Mouse (Mus musculus) large intestine, adult 2 months (tissue): Measurements from ENCODE around the gene Lpcat1. TPM values are rescaled to one million over a fixed set of nuclear protein-coding genes. Genes with fewer than 3 reads are reported as not detected.

Experiments
- DNase-seq: peaks from one replicate; pipeline ENCODE4 v3.0.0-alpha.2; 2012; ENCODE audit warnings: low read depth, low spot score
- WGBS: fragments of 180-500 bp; shearing (Covaris S2); methylation state at CpG from one replicate; pipeline ENCODE4 v1.1.7; 2018; 5-methylcytosine and 5-hydroxymethylcytosine counted together
- polyA plus RNA-seq: library from polyadenylated mRNA; depleted of rRNA; stranded (reverse); fragments of >200 nt; gene quantifications from 2 replicates; pipeline ENCODE4 v1.2.3, GENCODE M21; 2012

The Lpcat1 gene
- polyA plus RNA-seq, 1 experiment = 8.0 TPM

DNA sequence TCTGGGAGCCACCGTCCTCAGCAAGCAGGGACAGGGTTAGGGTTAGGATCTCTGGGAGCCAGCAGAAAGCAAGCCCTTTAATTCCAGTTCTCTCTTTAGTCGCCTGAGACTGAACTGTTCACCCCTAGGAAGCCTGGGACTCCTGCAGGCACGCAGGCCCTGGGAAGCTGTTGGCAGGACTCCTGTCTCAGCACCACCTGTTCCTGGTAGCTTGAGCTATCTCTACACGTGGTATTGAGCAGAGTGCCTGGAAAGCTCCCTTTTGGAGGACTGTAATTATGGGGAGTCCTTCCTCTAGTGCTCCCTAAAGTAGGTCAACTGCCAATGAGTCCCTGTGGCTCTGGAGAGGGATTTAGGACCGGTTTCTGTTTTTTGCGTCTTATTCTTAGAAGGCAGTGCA lies 7.2 kb downstream of the Lpcat1 start:
- 81% methylated on average over 6 of the region's 6 CpGs for WGBS
- DNase-seq = no peak

DNA sequence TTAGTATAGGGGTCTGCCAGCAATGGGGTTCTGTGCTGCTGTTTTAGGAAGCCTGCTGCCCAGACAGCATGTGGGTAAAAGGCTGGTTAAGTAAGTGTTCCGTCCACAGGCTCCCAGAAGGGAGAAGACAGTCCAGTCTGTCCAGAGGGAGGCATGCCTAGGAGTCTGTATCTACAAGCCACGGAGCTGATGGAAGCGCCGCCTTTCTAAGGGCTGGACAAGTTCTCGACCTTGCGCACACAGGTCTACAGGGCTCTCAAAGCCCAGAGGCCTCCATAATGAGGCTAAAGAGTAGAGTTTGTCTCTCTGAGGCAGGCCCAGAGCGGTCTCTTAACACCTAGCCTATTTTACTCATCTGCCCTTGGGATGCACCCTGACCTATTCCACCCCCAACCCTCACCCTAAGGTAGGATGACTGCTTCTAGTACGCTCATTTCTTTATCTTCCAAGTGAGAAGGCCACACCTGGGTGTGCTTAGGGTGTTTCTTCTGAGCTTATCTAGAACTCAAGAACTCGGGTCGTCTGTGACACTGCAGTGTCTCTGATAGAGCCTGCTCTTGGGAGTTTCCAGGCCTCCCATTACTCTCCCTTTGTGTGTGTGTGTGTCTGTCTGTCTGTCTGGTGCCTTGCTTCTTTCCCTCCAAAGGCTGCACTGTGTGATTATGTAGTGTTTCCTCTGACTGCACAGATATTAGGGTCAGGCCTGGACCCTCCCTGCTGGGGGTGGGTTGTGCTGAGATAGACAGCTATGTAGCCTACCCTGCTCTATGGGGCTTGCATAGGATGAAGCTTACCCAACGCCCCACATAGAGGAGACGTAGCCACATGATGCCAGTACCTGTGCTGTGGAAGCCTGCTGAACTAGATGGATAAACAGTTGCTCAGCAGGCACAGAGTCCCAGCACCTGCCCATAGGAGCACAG lies 8.3 kb downstream of the Lpcat1 start:
- DNase-seq = no peak
- WGBS = 83% methylated on average over 12 of the region's 12 CpGs

DNA sequence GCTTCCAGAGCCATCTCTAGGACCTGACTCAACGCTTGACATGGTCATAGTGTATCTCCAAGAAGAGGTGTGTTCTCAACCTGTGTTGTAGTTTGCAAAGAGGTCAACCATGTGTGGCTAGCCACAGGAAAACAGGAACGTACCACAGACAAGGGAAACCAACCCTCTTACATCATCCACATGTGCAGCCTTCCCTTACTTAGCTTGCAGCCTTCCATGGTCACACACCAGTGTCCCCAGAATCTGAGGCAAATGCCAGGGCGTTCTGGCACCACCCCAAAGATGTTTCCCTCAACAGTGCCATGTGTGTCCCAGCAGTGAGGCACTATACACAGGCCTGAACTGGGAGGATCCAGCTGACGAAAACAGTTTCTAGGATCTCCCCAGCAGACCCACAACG lies 9.3 kb downstream of the Lpcat1 start:
- 85% methylated on average over 5 of the region's 5 CpGs for WGBS
- DNase-seq = no peak

DNA sequence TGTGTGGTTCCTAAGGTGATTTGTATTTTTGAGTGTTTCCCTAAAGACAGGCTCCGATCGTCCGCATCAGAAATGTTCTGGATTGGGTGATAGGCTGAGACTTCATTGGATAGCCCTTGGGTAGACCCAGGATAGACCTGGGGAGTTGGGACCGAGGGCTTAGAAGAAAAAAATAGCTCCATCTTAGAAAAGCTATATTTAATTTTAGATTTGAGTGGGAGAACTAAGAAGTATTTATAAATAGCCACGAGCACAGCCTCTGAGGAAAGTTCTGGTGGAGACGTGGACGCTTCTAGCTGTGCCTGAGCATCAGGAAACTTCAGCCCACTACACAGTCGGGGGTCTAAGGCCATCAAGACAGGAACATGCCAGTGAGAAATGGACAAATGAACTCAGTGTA lies 9.8 kb downstream of the Lpcat1 start:
- WGBS = 85% methylated on average over 8 of the region's 8 CpGs

DNA sequence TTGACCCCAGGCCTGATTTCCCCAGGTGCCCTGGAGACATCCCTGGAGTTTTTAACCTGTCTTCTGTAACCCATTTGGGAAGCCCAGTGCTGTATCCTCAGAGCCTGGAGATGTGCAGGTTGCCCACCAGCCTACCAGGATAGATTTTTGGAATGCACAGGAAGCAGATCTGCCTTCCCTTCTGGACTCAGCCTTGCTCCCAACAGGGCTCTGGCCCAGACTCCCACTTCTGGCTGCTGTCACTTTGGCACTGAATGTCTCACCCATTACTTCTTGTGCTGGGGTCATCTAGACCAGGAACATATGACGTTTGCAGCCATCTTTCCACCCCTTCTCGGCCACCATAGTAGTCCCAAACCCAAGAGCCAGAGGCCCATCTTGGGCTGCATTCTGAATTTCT lies 10.8 kb downstream of the Lpcat1 start:
- 91% methylated on average over 2 of the region's 2 CpGs for WGBS
- no peak for DNase-seq

More for the DNA sequence above, 9.8 kb downstream of the Lpcat1 start:
- DNase-seq = no peak

DNA sequence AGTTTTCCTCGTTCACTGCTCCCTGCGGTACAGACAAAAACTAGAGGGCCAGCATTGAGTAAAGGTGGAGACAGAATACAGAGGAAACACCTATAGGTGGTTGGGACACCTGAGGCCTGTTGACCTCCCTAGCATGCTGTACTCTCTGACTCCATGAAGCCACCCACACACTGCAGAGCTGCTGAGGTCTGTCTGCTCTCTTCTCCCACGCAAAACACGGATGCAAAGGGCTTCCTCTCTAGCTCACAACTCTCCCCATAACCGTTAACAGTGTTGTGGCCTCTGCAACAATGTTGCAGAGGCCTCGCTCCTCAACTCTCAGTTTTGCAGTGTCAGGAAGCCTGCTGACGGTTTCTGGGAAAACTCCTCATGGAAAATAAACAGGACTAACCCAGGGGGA lies 15.5 kb downstream of the Lpcat1 start:
- WGBS = 76% methylated on average over 7 of the region's 7 CpGs

DNA sequence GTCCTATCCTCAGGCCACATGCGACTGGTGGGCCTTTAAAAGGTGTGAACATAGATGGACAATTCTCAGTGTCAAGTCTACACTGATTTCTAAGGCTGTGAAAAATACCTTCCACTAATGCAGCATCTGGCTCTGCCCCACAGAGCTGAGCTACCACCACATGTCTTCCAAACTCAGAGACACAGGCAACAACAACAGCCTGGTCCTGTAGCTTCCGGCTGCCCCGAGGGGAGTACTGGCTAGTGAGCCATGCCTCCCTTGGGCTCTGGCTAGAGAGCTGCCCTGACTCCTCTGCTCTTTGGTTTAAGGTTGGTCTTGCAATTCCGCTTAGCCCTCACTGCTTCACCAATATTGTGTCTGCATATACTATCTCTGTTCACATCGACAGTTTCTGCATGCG lies 16.3 kb downstream of the Lpcat1 start:
- WGBS = 92% methylated on average over 6 of the region's 6 CpGs
- no peak for DNase-seq

More for the DNA sequence above, 15.5 kb downstream of the Lpcat1 start:
- DNase-seq = no peak

DNA sequence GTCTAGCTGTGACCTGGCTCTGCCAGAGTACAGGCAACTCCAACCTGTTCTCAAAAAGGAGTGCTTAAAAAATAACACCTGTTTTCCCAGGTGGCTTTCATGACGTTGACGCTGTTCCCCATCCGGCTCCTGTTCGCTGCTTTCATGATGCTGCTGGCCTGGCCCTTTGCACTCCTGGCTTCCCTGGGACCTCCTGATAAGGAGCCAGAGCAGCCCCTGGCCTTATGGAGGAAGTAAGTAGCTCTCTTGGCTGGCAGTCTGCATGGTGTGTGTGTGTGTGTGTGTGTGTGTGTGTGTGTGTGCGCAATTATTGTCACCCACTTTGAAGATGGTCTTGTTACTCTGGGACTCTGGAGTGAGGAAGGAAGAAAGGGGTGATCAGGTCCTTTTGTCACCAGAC lies 17.2 kb downstream of the Lpcat1 start:
- DNase-seq = no peak
- 78% methylated on average over 5 of the region's 5 CpGs for WGBS

DNA sequence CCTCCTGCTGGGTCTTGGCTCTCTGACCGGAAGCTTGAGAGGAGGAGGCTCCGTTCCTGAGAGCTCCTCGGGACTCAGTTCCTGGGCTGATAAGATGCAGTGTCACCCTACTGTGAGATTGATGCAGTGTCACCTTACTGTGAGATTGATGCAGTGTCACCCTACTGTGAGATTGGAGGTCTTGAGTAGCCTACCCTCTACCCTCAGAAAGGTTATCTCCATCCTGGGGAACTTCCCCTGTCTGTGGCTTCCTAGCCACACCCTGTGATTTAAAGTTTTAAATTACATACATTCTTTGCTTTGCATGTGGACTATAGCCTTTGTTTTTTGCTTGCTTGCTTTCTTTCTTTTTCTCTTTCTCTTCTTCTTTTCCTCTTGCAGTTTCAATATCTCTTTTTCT lies 21.1 kb downstream of the Lpcat1 start:
- 75% methylated on average over 3 of the region's 3 CpGs for WGBS
- no peak for DNase-seq

DNA sequence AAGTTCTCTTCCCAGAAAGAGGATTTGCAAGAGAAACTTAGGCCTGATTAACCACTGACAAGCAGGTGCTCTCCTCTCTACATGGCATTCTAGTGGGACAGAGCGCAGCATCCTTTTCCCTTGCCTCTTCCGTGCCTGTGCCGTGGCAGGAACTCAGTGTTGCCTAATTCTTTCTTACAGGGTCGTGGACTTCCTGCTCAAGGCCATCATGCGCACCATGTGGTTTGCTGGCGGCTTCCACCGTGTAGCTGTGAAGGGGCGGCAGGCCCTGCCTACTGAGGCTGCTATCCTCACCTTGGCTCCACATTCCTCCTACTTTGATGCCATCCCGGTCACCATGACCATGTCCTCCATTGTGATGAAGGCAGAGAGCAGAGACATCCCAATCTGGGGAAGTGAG lies 21.7 kb downstream of the Lpcat1 start:
- no peak for DNase-seq
- 80% methylated on average over 9 of the region's 9 CpGs for WGBS

DNA sequence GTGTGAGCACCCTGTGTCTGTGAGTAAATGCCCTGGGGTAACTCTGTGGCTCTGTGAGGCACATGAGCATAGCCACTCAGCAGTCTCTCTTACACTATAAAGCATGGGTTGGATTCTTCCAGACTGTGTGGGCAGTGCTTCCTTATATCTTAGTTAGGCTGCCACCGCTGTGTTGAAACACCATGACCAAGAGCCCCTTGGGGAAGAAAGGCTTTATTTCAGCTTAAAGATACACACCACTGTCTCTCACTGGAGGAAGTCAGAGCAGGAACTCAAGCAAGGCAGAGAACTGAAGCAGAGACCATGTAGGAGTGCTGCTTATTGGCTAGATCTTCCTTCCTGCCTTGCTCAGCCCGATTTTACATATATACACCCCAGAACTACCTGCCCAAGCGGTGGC lies 23.0 kb downstream of the Lpcat1 start:
- WGBS = 83% methylated on average over 3 of the region's 3 CpGs
- DNase-seq = no peak

DNA sequence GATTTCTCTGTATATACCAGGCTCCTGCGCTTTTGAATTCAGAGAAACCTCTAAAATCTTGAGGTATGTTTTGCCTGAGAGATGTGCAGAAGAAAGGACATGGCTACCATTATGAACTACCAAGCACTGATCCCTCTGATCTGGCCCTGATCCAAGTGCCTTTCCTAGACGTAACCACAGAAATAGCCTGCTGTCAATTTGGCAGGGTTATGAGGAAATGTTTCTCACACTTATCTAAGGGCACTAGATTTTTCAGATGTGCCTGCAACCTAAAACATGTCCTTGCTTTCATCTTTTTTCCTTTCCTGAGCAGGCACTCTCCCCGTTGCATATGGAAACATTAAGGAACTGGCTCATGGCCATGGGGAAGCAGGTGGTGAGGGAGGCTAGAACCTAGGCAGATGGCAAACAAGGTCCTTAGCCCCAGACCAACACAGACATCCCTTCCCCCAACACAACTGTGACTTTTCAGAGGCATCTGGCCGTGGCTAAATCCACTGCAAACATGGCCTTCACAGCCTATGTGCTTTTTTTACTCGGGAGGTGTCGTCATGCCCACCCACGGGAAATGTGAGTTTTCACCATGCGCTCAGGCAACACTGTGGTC lies 23.7 kb downstream of the Lpcat1 start:
- WGBS = 64% methylated on average over 8 of the region's 8 CpGs
- no peak for DNase-seq

DNA sequence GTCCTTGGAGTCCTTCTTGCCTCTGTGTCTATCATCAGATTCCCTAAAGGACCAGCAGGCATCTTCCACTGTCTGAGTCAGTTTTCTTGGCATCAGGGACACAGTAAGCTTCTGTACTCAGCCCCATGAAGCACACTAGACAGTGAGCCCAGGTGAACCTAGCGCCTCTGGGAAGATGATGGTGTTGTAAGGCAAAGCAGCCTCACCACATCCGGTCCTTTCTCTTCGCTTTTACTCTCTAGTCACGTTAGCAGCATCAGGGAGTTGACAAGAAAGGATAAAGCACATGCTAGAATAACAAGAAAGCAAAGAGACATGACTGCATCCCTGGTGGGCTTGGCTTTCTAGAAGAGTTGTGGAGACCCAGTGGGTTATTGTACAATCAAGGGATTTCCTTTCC lies 26.2 kb downstream of the Lpcat1 start:
- no peak for DNase-seq
- 90% methylated on average over 4 of the region's 4 CpGs for WGBS

DNA sequence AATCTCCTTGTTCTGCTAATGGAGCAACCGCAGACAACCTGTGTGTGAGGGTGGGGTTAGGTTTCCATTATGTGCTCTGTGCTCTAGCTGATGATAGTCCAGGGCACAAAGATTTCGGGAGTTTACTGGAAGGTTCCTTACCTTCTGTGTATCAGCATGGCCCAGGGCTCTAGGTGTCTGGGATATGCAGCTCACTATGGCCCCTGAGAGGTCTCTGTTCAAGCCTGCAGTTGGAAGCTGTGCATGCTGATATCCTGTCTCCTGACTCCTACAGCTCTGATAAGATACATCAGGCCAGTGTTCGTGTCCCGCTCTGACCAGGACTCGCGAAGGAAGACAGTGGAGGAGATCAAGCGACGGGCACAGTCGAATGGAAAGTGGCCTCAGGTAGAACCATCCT lies 27.5 kb downstream of the Lpcat1 start:
- 96% methylated on average over 9 of the region's 9 CpGs for WGBS
- DNase-seq = no peak

DNA sequence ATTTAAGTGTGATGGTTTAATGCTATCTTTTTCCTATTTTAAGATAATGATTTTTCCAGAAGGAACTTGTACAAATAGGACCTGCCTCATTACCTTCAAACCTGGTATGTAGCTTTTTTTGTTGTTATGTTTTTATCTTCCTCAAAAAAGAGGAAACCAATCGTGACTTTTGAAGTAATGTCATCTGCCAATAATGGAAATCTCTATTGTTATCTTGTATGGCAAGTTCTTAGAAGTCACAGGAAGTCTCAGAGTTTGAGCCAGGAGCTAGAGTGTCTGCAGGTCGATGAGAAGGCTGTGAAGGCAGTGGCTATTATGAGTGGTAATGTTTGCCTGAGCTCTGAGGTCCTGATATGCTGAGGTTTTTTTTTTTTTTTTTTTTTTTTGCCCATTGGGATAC lies 29.1 kb downstream of the Lpcat1 start:
- no peak for DNase-seq
- WGBS = 58% methylated on average over 2 of the region's 2 CpGs

DNA sequence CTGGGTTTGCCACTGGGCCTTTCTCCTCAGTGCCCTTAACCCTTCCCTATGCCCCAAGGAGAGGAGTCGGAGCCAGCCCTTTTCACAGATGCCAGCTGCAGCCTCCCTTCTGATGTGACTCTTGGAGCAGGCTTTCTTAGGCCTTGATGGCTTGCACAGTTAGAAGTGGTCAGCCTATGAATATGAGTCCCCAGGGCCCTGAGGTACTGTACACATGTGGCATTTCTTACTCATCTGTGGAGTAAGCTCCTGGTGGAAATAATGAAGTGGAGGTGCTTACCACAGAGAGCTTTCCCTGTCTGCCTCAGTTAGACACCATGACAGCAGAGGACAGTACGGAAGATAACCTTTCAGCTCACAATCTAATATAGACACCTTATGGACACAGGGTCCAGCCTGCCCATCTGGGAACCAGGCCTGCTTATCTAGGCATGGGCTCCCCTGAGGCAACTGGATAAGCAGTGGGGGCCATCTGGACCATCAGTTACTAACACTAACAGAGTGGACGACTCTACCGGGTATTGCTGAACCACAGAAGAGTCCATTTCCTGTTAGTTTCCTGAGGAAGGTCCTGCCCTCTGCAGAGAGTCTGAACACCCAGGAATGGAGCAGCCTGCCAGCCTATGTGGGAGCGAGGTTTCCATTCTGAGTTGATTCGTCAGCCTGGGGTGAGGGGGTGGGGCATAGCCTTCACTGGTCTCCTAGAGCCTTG lies 33.1 kb downstream of the Lpcat1 start:
- DNase-seq = no peak
- 72% methylated on average over 6 of the region's 6 CpGs for WGBS

DNA sequence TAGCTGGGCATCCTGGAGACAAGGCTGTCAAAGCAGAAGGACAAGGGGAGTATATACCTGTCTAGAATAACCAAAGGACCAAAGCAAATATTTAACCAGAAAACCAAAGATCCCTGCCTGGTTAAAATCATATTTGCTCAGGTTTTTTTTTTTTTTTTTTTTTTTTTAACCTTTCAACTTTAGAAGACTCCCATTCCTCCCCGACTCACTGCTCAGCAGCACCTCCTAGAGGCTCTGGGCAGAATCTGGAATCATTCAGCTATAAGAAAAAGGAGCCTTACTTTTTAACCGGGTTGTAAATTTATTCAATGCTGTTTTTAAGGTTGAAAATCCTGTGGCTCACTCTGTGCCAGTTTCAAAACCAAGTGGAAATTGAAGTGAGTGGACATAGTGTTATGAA lies 35.7 kb downstream of the Lpcat1 start:
- peak; percentile 44 for DNase-seq
- WGBS = 45% methylated on average over 2 of the region's 2 CpGs

DNA sequence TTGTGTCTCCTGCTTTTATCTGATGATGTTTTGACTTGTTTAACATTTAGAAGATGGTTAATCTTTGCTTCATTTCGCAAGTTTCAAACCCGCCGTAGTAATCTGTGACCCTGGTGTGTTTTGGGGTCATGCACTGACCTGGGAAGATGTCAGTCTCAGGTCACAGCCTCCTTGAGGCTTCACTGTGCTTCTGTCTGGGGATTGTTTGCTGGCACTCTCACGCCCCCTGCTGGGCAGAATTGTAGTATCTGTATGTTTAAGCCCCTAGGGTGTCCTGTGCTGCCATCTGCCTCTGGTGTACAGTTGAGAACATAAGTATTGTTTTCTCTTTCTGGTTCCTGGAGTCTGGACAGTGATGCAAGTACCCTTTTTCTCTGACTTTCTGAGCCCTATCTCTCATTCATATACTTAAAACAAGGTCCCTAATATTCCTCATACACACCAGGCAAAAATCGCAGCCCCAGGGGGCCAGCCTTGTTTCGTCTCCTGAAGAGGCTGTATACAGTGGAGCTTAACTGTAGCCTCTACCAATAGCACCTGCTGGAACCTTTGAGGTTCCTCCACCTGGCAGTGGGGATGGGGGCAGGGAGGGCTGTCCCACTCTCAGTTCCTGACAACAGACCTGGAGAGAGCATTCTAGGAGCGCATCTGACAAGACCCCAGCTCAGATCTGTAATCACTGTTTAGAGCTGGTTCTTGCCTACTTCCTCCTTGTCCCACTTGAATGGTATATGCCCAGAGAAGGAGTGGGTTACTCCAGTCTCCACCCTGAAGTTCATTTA lies 38.9 kb downstream of the Lpcat1 start:
- peak; percentile 46 for DNase-seq
- WGBS = 70% methylated on average over 7 of the region's 7 CpGs

DNA sequence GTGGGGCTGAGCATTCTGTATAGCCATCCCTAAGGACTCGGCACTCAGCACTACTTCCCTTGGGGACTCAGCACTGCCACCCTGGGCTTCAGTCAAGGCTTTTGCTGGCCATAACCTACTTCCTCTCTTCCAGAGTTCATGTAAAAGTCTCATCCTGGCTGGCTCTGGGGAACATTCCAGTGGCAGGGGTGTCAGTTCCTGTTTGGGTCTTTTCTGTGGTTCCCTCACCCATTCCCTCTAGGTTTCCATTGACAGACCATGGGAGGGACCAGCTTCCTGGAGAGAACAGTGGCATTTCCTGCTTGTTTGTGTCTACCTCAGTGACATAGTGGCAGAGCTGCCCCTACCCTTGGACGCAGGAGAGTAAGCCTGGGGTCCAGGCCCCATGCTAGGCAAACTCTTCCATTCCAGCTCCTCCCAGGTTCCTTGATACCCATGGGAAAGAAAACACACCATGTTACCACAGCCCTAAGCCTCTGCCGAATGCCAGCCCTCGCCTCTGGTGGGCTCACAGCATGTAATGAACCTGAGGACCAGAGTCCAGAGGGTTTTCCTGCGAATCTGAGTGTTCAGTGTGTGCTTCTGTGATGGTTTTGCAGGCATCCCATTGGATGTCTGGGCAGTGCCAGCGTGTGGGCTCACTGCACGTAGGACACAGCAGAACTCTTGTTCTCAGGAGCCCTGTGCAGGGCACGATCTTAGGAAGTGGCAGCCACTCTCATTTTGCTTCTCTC lies 42.0 kb downstream of the Lpcat1 start:
- 88% methylated on average over 8 of the region's 8 CpGs for WGBS
- no peak for DNase-seq
